Mouse (Mus musculus): Measurements from ENCODE around the gene Ppp1r36. TPM values are rescaled to one million over a fixed set of nuclear protein-coding genes. Genes with fewer than 3 reads are reported as not detected.
"Not testable (repeated sequence)": the region's sequence is repeated elsewhere in the genome, so short reads cannot be mapped to it uniquely, and the experiment has no call there.

Ppp1r36 gene
- polyA plus RNA-seq, 1 experiment = 1.1 TPM

DNA sequence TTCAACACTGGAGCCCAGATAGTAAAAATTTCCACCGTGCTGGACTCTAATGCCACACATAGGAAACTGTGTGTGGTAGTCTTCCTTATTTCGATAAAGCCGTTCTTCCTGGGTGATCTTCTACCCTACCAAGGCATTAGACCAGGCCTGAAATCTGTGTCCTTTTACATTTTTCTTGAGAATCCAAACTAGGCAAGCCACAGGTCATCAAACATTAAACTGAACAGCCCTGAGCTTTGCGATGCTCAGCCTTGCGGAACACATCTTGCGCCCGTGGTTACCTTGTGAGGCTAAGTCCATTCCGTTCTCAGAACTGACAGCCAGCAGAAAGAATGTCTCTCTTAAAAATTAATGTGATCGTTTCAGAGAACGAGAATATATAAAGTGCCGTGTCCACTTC lies 28.9 kb downstream of the Ppp1r36 start:
- H3K36me3 ChIP-seq (ENCODE audit: control insufficient read depth, insufficient read depth, low read length, poor library complexity, severe bottlenecking) = peaks cover 19% of the 10 kb centered on the region
- H3K9me3 ChIP-seq (replicated peaks; ENCODE audit: control insufficient read depth, insufficient read depth, low read length, poor library complexity, severe bottlenecking) = no peaks in the 10 kb centered on the region
- no peaks in the 10 kb centered on the region for H3K27me3 ChIP-seq (ENCODE audit: control insufficient read depth, insufficient read depth, low read length, poor library complexity, severe bottlenecking)
- H3K9ac ChIP-seq (ENCODE audit: low read depth, poor library complexity, severe bottlenecking) = no peak overlapping the region
- TF ChIP-seq EP300 (IDR thresholded peaks at IDR 0.05; ENCODE audit: insufficient read depth, low read depth, low read length) (no peak), POLR2A (IDR thresholded peaks at IDR 0.05; ENCODE audit: insufficient read depth, low read length) (no peak), CTCF (IDR thresholded peaks at IDR 0.05; ENCODE audit: low read depth, low read length) (no peak)
- no peak overlapping the region for H3K27ac ChIP-seq (ENCODE audit: insufficient read depth, low read length)
- H3K4me3 ChIP-seq (ENCODE audit: low read depth, low read length) = no peak overlapping the region
- no peaks in the 10 kb centered on the region for H3K4me1 ChIP-seq (ENCODE audit: control insufficient read depth, insufficient read depth, low read length)

DNA sequence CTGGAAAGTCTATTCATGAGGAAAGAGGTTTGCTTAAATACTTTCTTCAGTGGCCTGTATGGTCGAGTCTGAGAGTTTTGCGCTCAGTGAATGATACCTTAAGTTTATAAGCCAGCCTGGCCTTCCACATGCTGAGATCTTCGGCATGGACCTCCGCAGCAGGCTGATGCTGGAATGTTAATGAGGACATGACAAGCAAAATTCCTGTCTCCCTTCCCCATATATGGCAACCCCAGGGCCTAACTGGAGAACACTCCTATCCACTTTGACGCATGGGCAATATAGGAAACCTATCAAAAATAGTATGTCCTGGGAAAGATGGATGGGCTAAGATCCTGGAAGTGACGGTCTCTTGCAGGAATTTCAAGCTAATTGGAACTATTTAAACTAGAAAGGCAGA lies 30.8 kb downstream of the Ppp1r36 start:
- no peaks in the 10 kb centered on the region for H3K27me3 ChIP-seq (ENCODE audit: control insufficient read depth, insufficient read depth, low read length, poor library complexity, severe bottlenecking)
- H3K27ac ChIP-seq (ENCODE audit: insufficient read depth, low read length) = no peak overlapping the region
- TF ChIP-seq CTCF (IDR thresholded peaks at IDR 0.05; ENCODE audit: low read depth, low read length) = no peak
- TF ChIP-seq EP300 (IDR thresholded peaks at IDR 0.05; ENCODE audit: insufficient read depth, low read depth, low read length) = no peak
- TF ChIP-seq POLR2A (IDR thresholded peaks at IDR 0.05; ENCODE audit: insufficient read depth, low read length) = no peak
- H3K36me3 ChIP-seq (ENCODE audit: control insufficient read depth, insufficient read depth, low read length, poor library complexity, severe bottlenecking) = peaks cover 19% of the 10 kb centered on the region
- no peak overlapping the region for H3K9ac ChIP-seq (ENCODE audit: low read depth, poor library complexity, severe bottlenecking)
- no peaks in the 10 kb centered on the region for H3K9me3 ChIP-seq (replicated peaks; ENCODE audit: control insufficient read depth, insufficient read depth, low read length, poor library complexity, severe bottlenecking)
- H3K4me3 ChIP-seq (ENCODE audit: low read depth, low read length) = no peak overlapping the region
- no peaks in the 10 kb centered on the region for H3K4me1 ChIP-seq (ENCODE audit: control insufficient read depth, insufficient read depth, low read length)

DNA sequence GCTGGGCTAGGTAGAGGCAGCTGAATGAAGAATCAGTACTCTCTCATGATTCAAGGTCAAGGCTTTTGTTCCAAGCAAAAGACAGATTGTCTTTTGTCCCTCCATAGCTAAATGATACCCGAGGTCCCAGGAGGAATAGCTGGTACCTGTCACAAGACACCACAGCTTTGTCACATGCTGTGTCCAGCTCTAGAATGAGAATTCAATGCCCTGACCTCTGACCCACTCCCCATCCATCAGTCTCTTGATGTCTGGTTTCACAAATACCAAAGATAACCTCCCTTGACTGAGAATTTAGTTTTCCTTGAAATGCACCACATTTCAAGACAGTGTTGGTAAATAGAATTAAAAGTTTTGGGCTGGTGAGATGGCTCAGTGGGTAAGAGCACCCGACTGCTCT lies 34.9 kb downstream of the Ppp1r36 start:
- Histone ChIP-seq H3K9ac (ENCODE audit: low read depth, poor library complexity, severe bottlenecking) (no peak overlapping the region), H3K4me1 (ENCODE audit: control insufficient read depth, insufficient read depth, low read length) (no peaks in the 10 kb centered on the region), H3K9me3 (replicated peaks; ENCODE audit: control insufficient read depth, insufficient read depth, low read length, poor library complexity, severe bottlenecking) (no peaks in the 10 kb centered on the region), H3K36me3 (ENCODE audit: control insufficient read depth, insufficient read depth, low read length, poor library complexity, severe bottlenecking) (peaks cover 19% of the 10 kb centered on the region), H3K27ac (ENCODE audit: insufficient read depth, low read length) (no peak overlapping the region), H3K4me3 (ENCODE audit: low read depth, low read length) (no peak overlapping the region), H3K27me3 (ENCODE audit: control insufficient read depth, insufficient read depth, low read length, poor library complexity, severe bottlenecking) (no peaks in the 10 kb centered on the region)
- no peak for TF ChIP-seq POLR2A (IDR thresholded peaks at IDR 0.05; ENCODE audit: insufficient read depth, low read length)
- TF ChIP-seq CTCF (IDR thresholded peaks at IDR 0.05; ENCODE audit: low read depth, low read length) = no peak
- TF ChIP-seq EP300 (IDR thresholded peaks at IDR 0.05; ENCODE audit: insufficient read depth, low read depth, low read length) = no peak

DNA sequence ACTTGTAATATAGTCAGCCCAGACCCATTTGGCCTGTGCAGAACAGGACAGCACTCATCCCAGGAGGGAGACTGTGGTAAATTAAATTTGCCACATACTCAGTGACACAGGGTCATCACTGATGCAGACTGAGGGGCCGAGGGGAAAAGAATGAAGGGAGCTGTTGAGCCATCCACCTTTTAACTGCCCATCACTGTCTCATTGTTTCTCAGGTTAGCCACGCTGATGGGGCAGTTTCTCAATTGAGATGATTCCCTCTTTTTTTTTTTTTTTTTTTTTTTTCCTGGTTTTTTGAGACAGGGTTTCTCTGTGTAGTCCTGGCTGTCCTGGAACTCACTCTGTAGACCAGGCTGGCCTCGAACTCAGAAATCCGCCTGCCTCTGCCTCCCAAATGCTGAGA lies 41.1 kb downstream of the Ppp1r36 start:
- H3K9me3 ChIP-seq (replicated peaks; ENCODE audit: control insufficient read depth, insufficient read depth, low read length, poor library complexity, severe bottlenecking); H3K4me3 ChIP-seq (ENCODE audit: low read depth, low read length); H3K4me1 ChIP-seq (ENCODE audit: control insufficient read depth, insufficient read depth, low read length); H3K36me3 ChIP-seq (ENCODE audit: control insufficient read depth, insufficient read depth, low read length, poor library complexity, severe bottlenecking); H3K27me3 ChIP-seq (ENCODE audit: control insufficient read depth, insufficient read depth, low read length, poor library complexity, severe bottlenecking); H3K9ac ChIP-seq (ENCODE audit: low read depth, poor library complexity, severe bottlenecking): not testable (repeated sequence)
- peak overlapping the region; percentile 15; the same call in 1 of the 2 replicates for H3K27ac ChIP-seq (ENCODE audit: insufficient read depth, low read length)

DNA sequence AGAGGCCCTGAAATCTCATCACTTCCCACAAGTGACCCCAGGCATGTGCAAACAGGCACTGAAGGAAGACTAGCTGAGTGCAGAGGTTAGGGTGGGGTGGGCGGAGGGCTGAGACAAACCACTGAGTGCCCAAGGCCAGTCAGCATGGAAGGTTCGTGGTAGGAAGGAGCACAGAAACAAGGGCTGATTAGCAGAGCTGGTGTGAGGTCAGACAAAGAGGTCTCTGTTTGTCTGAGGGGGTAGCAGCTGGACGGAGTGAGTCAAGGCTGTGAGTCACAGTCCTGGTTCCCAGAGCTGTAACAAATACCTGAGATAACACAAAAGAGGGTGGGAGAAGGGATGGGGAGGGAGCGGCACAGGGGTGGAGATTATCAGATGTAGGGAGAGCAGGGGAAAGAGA lies 41.7 kb downstream of the Ppp1r36 start:
- no peaks in the 10 kb centered on the region for H3K36me3 ChIP-seq (ENCODE audit: control insufficient read depth, insufficient read depth, low read length, poor library complexity, severe bottlenecking)
- no peak overlapping the region for H3K9ac ChIP-seq (ENCODE audit: low read depth, poor library complexity, severe bottlenecking)
- H3K27ac ChIP-seq (ENCODE audit: insufficient read depth, low read length) = peak overlapping the region; percentile 15
- no peak for TF ChIP-seq CTCF (IDR thresholded peaks at IDR 0.05; ENCODE audit: low read depth, low read length)
- 0 out of 2 replicates have a peak, but pooled peaks have one; percentile 15 for TF ChIP-seq EP300 (IDR thresholded peaks at IDR 0.05; ENCODE audit: insufficient read depth, low read depth, low read length)
- no peak for TF ChIP-seq POLR2A (IDR thresholded peaks at IDR 0.05; ENCODE audit: insufficient read depth, low read length)
- no peaks in the 10 kb centered on the region for H3K27me3 ChIP-seq (ENCODE audit: control insufficient read depth, insufficient read depth, low read length, poor library complexity, severe bottlenecking)
- H3K4me1 ChIP-seq (ENCODE audit: control insufficient read depth, insufficient read depth, low read length) = no peaks in the 10 kb centered on the region
- H3K4me3 ChIP-seq (ENCODE audit: low read depth, low read length) = no peak overlapping the region
- no peaks in the 10 kb centered on the region for H3K9me3 ChIP-seq (replicated peaks; ENCODE audit: control insufficient read depth, insufficient read depth, low read length, poor library complexity, severe bottlenecking)

DNA sequence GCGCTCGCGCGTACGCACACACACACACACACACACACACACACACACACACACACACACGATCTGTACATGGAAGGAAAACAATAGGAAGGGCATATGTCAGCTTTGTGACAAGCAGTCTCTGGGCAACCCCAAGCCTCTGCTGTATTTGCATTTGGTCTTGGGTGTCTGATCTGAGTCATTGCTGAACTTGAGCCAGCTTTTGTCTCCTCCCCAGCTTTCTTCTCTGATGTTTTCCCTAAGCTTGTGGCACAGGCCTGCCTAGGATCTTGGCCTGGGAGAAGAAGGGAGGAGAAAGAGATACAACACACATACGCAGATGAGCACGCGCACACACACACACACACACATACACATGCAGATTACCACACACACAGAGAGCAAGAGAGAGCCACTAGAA lies 46.1 kb downstream of the Ppp1r36 start:
- no peak for TF ChIP-seq EP300 (IDR thresholded peaks at IDR 0.05; ENCODE audit: insufficient read depth, low read depth, low read length)
- no peak for TF ChIP-seq POLR2A (IDR thresholded peaks at IDR 0.05; ENCODE audit: insufficient read depth, low read length)
- no peak for TF ChIP-seq CTCF (IDR thresholded peaks at IDR 0.05; ENCODE audit: low read depth, low read length)
- no peaks in the 10 kb centered on the region for H3K9me3 ChIP-seq (replicated peaks; ENCODE audit: control insufficient read depth, insufficient read depth, low read length, poor library complexity, severe bottlenecking)
- no peak overlapping the region for H3K9ac ChIP-seq (ENCODE audit: low read depth, poor library complexity, severe bottlenecking)

More for the DNA sequence above, 46.1 kb downstream of the Ppp1r36 start:
- Histone ChIP-seq H3K36me3 (ENCODE audit: control insufficient read depth, insufficient read depth, low read length, poor library complexity, severe bottlenecking) (no peaks in the 10 kb centered on the region), H3K27ac (ENCODE audit: insufficient read depth, low read length) (no peak overlapping the region), H3K4me1 (ENCODE audit: control insufficient read depth, insufficient read depth, low read length) (no peaks in the 10 kb centered on the region), H3K27me3 (ENCODE audit: control insufficient read depth, insufficient read depth, low read length, poor library complexity, severe bottlenecking) (no peaks in the 10 kb centered on the region), H3K4me3 (ENCODE audit: low read depth, low read length) (no peak overlapping the region)
